Mouse (Mus musculus): ENCODE measurements around the gene Dclk1. TPM values are rescaled to one million over a fixed set of nuclear protein-coding genes. Genes with fewer than 3 reads are reported as not detected.

The Dclk1 gene
- polyA plus RNA-seq, 1 experiment from 2014 or later = 173 TPM

DNA sequence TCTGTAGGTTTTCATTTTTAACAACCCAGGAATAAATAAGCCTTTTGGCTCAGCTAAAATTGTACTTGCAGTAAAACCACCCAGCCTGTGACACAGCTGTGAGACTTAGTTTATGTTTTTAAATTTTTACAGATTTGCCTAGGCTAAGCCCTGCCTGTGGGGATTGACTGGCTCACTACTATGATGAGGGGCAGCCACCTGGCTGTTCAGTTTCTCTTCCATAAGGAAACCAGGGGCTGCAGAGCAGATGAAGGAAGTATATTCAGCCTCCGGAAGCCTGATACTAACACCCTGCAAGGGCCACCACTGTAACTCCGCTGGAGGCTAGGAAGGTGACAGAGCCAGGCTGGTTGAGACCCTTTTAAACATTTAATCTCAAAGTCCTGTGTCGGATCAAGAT is 284.3 kb downstream of the Dclk1 start:
- Histone ChIP-seq H3K27me3 (no peaks in the 10 kb centered on the region), H3K4me1 (peaks cover 48% of the 10 kb centered on the region), H3K4me3 (no peak overlapping the region), H3K36me3 (ENCODE audit: poor library complexity, severe bottlenecking) (no peaks in the 10 kb centered on the region), H3K9me3 (replicated peaks) (no peaks in the 10 kb centered on the region), H3K27ac (no peak overlapping the region), H3K9ac (no peak overlapping the region), H3K4me2 (no peak overlapping the region)
- no peak for ATAC-seq
- WGBS = 93% methylated on average over 3 of the region's 3 CpGs

DNA sequence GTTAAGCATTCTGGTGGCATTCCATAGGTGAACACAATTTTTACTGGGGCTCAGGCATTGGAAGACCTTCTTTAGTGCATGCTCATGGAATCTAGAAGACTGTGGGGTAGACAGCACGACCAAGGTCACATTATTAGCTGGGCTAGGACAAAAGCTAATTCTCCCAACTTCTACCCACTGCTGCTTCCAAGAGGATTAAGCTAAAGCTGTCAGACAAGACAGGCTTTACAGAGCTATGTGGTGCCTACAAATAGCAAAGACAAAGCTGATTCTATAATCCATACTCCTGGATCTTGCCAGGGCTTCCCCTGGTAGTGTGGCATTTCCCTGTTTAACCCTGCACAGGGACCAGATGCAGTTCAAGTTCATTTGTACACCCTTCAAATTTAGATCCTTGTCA is 285.4 kb downstream of the Dclk1 start:
- peaks cover 37% of the 10 kb centered on the region for H3K4me1 ChIP-seq
- no peak overlapping the region for H3K4me3 ChIP-seq
- no peak for ATAC-seq
- no peaks in the 10 kb centered on the region for H3K9me3 ChIP-seq (replicated peaks)
- H3K9ac ChIP-seq = no peak overlapping the region
- no peaks in the 10 kb centered on the region for H3K27me3 ChIP-seq
- H3K4me2 ChIP-seq = no peak overlapping the region
- H3K36me3 ChIP-seq (ENCODE audit: poor library complexity, severe bottlenecking) = no peaks in the 10 kb centered on the region
- 9% methylated on average over 1 of the region's 1 CpGs for WGBS
- H3K27ac ChIP-seq = no peak overlapping the region

DNA sequence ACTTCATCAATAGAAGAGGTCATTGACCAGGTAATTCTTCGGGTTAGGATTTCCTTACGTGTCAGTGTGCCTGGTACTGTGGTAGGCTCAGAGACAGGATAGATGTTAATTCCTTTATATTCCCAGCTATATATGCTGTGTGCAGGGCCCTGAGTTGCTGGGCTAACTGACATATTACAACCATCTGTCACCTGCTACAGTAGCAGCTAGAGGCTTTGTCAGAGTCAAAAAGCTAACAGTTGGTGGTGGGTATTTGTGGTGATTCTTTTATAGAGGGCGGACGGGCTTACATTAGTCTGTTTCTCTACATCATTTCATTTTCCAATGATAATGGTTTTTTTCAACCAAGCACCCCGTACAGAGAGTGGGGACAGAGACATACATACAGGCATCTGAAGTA is 285.8 kb downstream of the Dclk1 start:
- no peak overlapping the region for H3K4me3 ChIP-seq
- ATAC-seq = no peak
- 80% methylated on average over 5 of the region's 5 CpGs for WGBS
- H3K9ac ChIP-seq = no peak overlapping the region
- peaks cover 33% of the 10 kb centered on the region for H3K4me1 ChIP-seq
- H3K27me3 ChIP-seq = no peaks in the 10 kb centered on the region
- no peak overlapping the region for H3K27ac ChIP-seq
- H3K36me3 ChIP-seq (ENCODE audit: poor library complexity, severe bottlenecking) = no peaks in the 10 kb centered on the region
- H3K4me2 ChIP-seq = no peak overlapping the region
- H3K9me3 ChIP-seq (replicated peaks) = no peaks in the 10 kb centered on the region

DNA sequence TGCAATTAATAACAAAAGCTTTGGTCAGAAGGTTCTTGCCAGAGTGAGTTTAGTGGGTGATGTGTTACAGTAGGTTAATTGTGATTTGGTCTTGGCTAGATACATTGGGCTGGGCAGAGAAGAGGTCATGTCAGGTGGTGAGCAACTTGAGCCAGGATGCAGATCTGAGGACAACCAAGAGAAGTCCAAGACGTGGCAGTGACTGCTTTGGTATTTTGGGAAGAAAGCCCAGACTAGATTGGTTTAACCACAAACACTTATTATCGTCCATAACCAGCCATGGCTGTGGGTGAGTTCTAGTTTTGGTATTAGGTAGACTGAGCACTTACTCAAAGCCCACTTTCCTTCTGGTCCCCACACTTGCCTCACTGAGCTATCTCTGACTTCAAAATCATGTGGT is 287.2 kb downstream of the Dclk1 start:
- Histone ChIP-seq H3K4me1 (peaks cover 19% of the 10 kb centered on the region), H3K4me3 (no peak overlapping the region), H3K27me3 (no peaks in the 10 kb centered on the region), H3K27ac (no peak overlapping the region), H3K9me3 (replicated peaks) (no peaks in the 10 kb centered on the region), H3K36me3 (ENCODE audit: poor library complexity, severe bottlenecking) (no peaks in the 10 kb centered on the region), H3K4me2 (no peak overlapping the region), H3K9ac (no peak overlapping the region)
- no peak for ATAC-seq
- 84% methylated on average over 2 of the region's 2 CpGs for WGBS

DNA sequence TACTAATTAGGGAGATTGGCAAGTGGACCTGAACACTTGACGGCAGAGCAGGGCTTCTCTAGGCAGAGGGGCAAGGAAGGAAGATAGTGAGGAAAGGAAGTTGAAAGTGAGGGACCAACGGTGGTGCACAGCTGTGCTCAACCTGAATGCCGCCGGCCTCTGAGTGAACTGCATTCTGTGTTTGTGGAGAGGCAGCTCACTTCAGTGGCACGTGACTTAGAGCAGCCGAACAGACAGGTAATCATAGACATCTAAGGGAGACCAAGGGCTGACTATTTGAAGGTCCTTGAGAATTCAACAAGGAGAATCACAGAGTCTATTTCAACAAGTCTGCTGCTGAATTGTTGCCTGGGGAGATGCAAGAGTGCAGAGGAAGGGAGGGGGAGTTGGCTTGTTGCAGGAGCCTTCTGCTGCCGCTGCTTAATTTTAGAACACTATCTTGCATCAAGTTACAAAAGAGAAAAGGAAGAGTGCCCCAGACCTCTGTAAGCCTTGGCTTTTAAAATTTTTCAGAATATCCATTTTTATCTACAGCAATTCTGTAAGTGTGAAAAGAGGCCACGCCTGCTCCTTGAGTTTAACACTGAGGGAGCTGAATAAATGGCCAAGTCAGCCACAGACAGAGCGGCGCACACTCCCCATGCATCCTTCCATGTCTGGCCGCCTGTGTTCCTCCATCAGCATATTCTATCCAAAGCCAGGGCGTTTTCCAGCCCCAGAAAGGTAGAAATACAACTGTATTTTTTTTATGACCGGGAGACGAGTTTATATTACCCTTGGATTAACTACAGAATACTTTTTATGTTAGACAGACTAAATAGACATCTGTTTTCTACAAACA is 289.3 kb downstream of the Dclk1 start:
- no peak overlapping the region for H3K4me2 ChIP-seq
- H3K36me3 ChIP-seq (ENCODE audit: poor library complexity, severe bottlenecking) = no peaks in the 10 kb centered on the region
- ATAC-seq = 0 out of 2 replicates have a peak, but pooled peaks have one; percentile 16
- H3K27ac ChIP-seq = no peak overlapping the region
- peaks cover 11% of the 10 kb centered on the region; the same call in 1 of the 2 replicates for H3K4me1 ChIP-seq
- H3K9ac ChIP-seq = no peak overlapping the region
- H3K4me3 ChIP-seq = no peak overlapping the region
- H3K9me3 ChIP-seq (replicated peaks) = no peaks in the 10 kb centered on the region
- no peaks in the 10 kb centered on the region for H3K27me3 ChIP-seq
- WGBS = 81% methylated on average over 14 of the region's 14 CpGs

DNA sequence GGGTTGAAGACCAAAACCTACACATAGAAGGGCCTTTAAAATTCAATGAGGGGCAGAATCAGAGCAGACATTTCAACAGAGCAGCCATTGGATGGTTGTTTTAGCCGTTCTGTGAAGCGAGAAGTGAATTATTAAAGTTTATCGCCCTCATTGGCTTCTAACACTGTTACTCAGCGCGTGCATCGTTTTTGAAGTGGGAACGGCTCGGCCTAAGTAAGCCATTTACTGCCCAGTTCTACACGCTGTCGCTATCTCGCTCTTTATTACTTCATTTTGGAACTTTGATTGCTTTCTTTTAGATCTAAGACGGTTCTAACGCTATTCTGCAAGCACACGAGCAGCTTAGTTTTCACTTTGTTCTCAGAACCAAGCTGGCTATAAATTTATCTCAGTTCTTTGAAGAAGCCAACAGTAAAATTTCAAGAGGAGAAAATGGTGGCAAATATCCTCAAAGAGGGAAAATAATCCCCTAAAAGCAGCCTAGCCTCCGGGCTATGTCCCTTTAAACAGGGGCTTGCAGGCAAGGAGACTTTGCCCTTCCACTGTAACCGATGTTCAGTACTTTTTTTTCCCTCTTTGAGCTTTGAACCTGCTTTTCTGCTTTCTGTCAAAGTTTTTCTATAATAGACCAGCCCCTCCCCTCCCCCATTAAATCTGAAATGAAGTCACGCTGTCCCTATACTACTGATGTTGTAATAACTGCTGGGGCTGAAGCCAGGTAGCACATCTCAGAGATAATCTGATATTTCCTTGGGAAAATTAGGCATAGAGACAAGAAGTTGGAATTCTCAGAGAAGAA is 290.2 kb downstream of the Dclk1 start:
- no peak for ATAC-seq
- H3K4me1 ChIP-seq = peaks cover 10% of the 10 kb centered on the region; the same call in 1 of the 2 replicates
- no peaks in the 10 kb centered on the region for H3K36me3 ChIP-seq (ENCODE audit: poor library complexity, severe bottlenecking)
- H3K4me3 ChIP-seq = no peak overlapping the region
- no peaks in the 10 kb centered on the region for H3K9me3 ChIP-seq (replicated peaks)
- no peaks in the 10 kb centered on the region for H3K27me3 ChIP-seq
- H3K27ac ChIP-seq = no peak overlapping the region
- no peak overlapping the region for H3K9ac ChIP-seq
- WGBS = 78% methylated on average over 17 of the region's 17 CpGs
- no peak overlapping the region for H3K4me2 ChIP-seq

DNA sequence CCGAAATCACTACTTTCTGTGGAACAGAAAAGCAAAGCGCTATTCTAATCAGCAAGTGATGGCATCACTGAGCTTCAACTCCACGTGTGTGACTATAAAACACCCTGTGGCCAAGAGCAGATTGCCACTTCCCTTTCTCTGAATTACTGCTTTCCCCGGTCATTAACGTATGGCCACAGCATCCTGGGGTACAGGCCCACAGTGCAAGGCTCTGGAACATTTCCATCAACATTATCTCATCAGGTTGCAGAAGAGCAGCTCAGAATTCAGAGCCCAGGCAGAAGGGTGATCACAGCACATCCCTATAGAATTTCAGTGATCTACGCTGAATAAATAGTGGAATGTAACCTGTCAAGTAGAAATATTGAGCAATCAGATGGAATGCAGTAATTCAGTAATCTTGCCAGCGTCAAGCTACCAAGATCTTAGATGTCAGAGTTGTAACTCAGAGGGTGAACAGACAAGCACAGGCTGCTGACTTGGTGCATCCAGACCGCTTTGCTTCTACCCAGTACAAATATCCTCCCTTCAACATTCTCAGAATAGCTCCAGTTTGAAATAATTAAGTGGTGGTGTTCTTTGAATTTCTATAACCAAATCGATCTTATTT is 293.5 kb downstream of the Dclk1 start:
- no peak overlapping the region for H3K27ac ChIP-seq
- ATAC-seq = no peak

DNA sequence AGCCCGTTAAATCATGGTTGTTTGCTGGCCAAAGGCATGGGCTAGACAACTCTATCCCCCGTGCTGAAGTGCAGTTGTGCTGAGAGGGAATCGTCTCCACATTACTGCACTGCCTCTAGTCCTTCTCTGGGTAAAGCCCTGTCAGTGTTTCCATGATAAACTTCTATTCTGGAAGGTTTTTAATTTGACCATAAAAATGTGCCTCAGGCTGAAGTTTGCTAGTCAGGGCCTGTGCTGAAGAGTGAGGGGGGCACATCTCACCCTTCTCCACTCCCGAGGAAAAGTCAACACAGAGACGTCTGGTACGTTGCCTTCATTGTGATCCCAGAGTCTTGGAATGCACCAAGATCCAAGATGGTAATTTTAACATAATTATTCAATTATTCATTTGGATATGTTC is 294.7 kb downstream of the Dclk1 start:
- no peaks in the 10 kb centered on the region for H3K36me3 ChIP-seq (ENCODE audit: poor library complexity, severe bottlenecking)
- no peak for ATAC-seq
- no peak overlapping the region for H3K9ac ChIP-seq
- H3K4me3 ChIP-seq = no peak overlapping the region
- H3K4me1 ChIP-seq = peaks cover 17% of the 10 kb centered on the region
- H3K4me2 ChIP-seq = no peak overlapping the region
- WGBS = 79% methylated on average over 6 of the region's 6 CpGs
- H3K27ac ChIP-seq = no peak overlapping the region
- H3K27me3 ChIP-seq = no peaks in the 10 kb centered on the region
- no peaks in the 10 kb centered on the region for H3K9me3 ChIP-seq (replicated peaks)

More for the DNA sequence above, 293.5 kb downstream of the Dclk1 start:
- 88% methylated on average over 9 of the region's 9 CpGs for WGBS
- Histone ChIP-seq H3K4me2 (no peak overlapping the region), H3K27me3 (no peaks in the 10 kb centered on the region), H3K4me3 (no peak overlapping the region), H3K36me3 (ENCODE audit: poor library complexity, severe bottlenecking) (no peaks in the 10 kb centered on the region), H3K9me3 (replicated peaks) (no peaks in the 10 kb centered on the region), H3K9ac (no peak overlapping the region), H3K4me1 (peaks cover 15% of the 10 kb centered on the region)

DNA sequence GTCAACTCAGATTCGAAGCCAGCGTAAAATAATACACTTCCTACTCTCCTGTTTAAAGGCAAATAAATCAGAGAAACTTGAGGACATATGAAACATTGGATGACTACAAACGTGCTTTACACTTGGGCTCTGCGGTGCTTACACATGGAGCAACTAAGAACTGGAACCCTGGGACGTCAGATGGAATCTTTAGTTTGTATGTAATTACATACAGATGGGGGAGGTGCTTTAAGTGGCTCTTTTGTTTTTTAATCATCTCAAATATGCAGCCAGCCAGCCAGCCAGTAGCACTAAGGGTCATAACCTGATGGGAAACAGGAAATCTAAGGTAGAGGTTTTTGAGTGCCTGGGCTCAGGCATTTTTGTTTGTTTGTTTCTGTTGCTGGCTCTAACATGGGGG is 295.6 kb downstream of the Dclk1 start:
- H3K36me3 ChIP-seq (ENCODE audit: poor library complexity, severe bottlenecking) = no peaks in the 10 kb centered on the region
- no peak for ATAC-seq

DNA sequence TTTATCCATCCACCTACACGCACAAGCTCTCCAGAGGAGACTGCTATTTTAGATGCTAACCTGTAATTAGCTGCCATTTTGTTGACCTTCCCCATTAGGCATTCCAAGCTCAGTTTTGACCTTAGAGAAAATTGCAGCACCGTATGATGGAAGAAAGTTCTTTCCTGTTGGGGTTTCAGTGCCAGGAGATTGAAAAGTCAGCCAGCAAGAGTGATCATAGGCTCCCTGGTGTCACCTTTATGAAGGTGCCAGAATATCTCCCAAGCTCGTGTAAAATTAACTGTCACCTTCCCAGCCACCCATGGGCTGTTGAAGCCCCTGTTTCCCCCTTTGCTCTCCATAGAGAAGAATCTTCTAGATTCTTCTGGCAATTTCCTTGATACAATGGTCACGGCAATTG is 297.2 kb downstream of the Dclk1 start:
- Histone ChIP-seq H3K36me3 (ENCODE audit: poor library complexity, severe bottlenecking) (no peaks in the 10 kb centered on the region), H3K27me3 (no peaks in the 10 kb centered on the region), H3K9ac (no peak overlapping the region), H3K4me2 (no peak overlapping the region), H3K4me1 (peaks cover 33% of the 10 kb centered on the region), H3K27ac (no peak overlapping the region), H3K9me3 (replicated peaks) (no peaks in the 10 kb centered on the region), H3K4me3 (no peak overlapping the region)
- WGBS = 64% methylated on average over 4 of the region's 4 CpGs
- no peak for ATAC-seq

More for the DNA sequence above, 295.6 kb downstream of the Dclk1 start:
- 62% methylated on average over 5 of the region's 5 CpGs for WGBS
- H3K27me3 ChIP-seq = no peaks in the 10 kb centered on the region
- H3K9me3 ChIP-seq (replicated peaks) = no peaks in the 10 kb centered on the region
- no peak overlapping the region for H3K4me3 ChIP-seq
- no peak overlapping the region for H3K27ac ChIP-seq
- H3K4me1 ChIP-seq = peaks cover 25% of the 10 kb centered on the region
- H3K4me2 ChIP-seq = no peak overlapping the region
- H3K9ac ChIP-seq = no peak overlapping the region

DNA sequence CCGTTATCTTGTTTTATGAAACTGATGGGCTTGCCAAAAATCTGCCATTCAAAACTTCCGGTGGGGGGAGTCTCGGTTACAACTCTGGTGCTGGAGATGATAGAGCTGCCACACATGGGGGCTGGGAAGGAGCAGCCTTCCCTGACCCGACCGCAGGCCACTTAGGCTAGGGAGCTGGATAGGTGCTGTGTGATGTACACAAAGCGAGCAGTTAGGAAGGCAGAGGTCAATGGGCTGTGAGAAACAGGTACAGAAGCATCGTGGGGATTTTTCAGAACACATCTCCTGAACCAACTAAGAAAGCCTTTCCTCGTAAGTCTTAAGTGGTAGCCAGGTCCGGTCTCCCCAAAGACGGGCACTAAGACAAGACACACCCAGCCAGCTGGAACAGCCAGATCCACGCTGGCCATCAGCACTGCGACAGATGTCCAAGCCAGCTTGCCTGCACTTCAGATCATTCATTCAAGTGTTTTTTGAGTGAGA is 297.7 kb downstream of the Dclk1 start:
- H3K27ac ChIP-seq = no peak overlapping the region; the same call in 1 of the 2 replicates
- 82% methylated on average over 12 of the region's 12 CpGs for WGBS
- ATAC-seq = no peak

More for the DNA sequence above, 297.7 kb downstream of the Dclk1 start:
- Histone ChIP-seq H3K9ac (no peak overlapping the region), H3K9me3 (replicated peaks) (no peaks in the 10 kb centered on the region), H3K4me1 (peaks cover 33% of the 10 kb centered on the region), H3K4me2 (no peak overlapping the region), H3K36me3 (ENCODE audit: poor library complexity, severe bottlenecking) (no peaks in the 10 kb centered on the region), H3K4me3 (no peak overlapping the region), H3K27me3 (no peaks in the 10 kb centered on the region)
